Mouse (Mus musculus) neural tube, embryonic 11.5 days (tissue): ENCODE data around the gene Ap2b1. TPM values are rescaled to one million over a fixed set of nuclear protein-coding genes. Genes with fewer than 3 reads are reported as not detected.

ENCODE experiments used
- ATAC-seq: fragments of 200-750 bp; cut with Nextera tagmentation; 2 replicates; pipeline ENCODE4 v1.8.0; 2017; ENCODE audit warnings: moderate number of reproducible peaks, mild to moderate bottlenecking, moderate TSS enrichment, moderate library complexity; ENCODE audit not compliant: insufficient read depth, low FRiP score, low TSS enrichment
- DNase-seq: peaks from one replicate; pipeline ENCODE4 v3.0.0-alpha.2; 2015; ENCODE audit warnings: low spot score
- H3K27ac ChIP-seq: fragments of 300-500 bp; sonication (generic); 2 replicates; pipeline ENCODE4 v1.5.1; 2014; ENCODE audit warnings: low read depth, mild to moderate bottlenecking, low read length
- H3K27me3 ChIP-seq: fragments of 300-500 bp; sonication (generic); 2 replicates; pipeline ENCODE4 v1.6.1; 2014; ENCODE audit warnings: mild to moderate bottlenecking, low read length, mixed read lengths; ENCODE audit not compliant: control insufficient read depth, insufficient read depth
- H3K36me3 ChIP-seq: fragments of 300-500 bp; sonication (generic); 2 replicates; pipeline ENCODE4 v1.6.1; 2014; ENCODE audit warnings: mild to moderate bottlenecking, low read length, moderate library complexity, mixed read lengths; ENCODE audit not compliant: control insufficient read depth, insufficient read depth
- H3K4me1 ChIP-seq: fragments of 300-500 bp; sonication (generic); 2 replicates; pipeline ENCODE4 v1.6.1; 2014; ENCODE audit warnings: low read length, mixed read lengths; ENCODE audit not compliant: control insufficient read depth, insufficient read depth
- H3K4me2 ChIP-seq: fragments of 300-500 bp; sonication (generic); 2 replicates; pipeline ENCODE4 v1.6.1; 2014; ENCODE audit warnings: low read depth, mild to moderate bottlenecking, moderate library complexity
- H3K4me3 ChIP-seq: fragments of 300-500 bp; sonication (generic); 2 replicates; pipeline ENCODE4 v1.5.1; 2014; ENCODE audit warnings: low read depth, low read length
- H3K9ac ChIP-seq: fragments of 300-500 bp; sonication (generic); 2 replicates; pipeline ENCODE4 v1.6.1; 2014; ENCODE audit warnings: mild to moderate bottlenecking, low read length
- H3K9me3 ChIP-seq: fragments of 300-500 bp; sonication (generic); 2 replicates; pipeline ENCODE4 v1.6.1; 2016; ENCODE audit warnings: low read length; ENCODE audit not compliant: control insufficient read depth
- WGBS: fragments of 180-500 bp; shearing (Covaris S2); extraction: QIAGEN DNeasy Blood & Tissue Kit; methylation state at CpG from one replicate; pipeline ENCODE4 v1.1.7; 2014; 5-methylcytosine and 5-hydroxymethylcytosine counted together
- polyA plus RNA-seq: library from polyadenylated mRNA; unstranded; fragments of >200 nt; fragmentation: Nextera tagmentation; extraction: Ambion mirVana; gene quantifications from 2 replicates; pipeline ENCODE4 v1.2.1, GENCODE M21; 2014

Ap2b1 gene
- polyA plus RNA-seq, 1 experiment from 2014 or later, result 134 TPM

DNA sequence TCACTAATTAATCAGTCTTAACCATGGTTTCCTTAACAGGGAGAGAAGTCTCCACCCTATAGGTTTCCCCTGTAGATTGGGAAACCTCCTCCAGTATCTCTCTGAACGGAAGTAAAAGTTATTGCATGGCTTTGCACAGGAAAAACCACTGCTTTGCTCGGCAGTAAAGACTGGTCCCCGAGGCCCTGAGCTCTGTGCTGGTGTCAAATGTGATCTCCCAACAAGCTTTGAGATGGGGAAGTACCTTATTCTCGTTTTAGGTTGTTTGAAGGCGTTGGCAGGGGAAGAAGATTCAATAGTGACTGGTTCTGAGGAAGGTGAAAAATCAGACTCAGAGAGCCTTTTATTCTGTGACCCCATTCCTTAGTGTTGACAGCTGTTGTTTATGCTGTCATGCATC is 99.9 kb downstream of the Ap2b1 start:
- Histone ChIP-seq H3K9ac (no peak overlapping the region), H3K4me2 (no peak overlapping the region), H3K9me3 (no peaks in the 10 kb centered on the region), H3K4me3 (no peak overlapping the region), H3K27me3 (no peaks in the 10 kb centered on the region), H3K27ac (no peak overlapping the region), H3K36me3 (no peaks in the 10 kb centered on the region), H3K4me1 (no peaks in the 10 kb centered on the region; the same call in 1 of the 2 replicates)
- WGBS, result 86% methylated on average over 5 of the region's 5 CpGs
- ATAC-seq, result no peak
- DNase-seq, result no peak

DNA sequence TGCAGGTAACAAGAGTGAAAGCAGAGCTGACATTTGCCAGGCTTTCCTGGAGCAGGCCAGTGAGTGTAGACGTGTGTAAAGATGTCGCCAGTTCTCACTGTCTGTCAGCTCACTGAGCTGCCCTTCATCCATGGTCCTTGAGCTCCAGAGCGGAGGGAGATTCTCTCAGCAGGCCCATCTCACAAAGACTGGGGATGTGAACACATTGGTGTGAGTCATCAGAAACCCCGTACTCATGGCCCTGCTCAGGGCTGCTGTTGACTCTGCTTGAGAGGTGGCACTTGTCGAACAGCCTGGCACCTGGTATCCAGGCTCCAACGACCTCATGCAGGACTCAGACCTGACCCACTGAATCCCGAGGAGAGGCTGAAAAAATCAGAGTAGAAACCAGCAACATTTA is 105.0 kb downstream of the Ap2b1 start:
- WGBS, result 89% methylated on average over 7 of the region's 7 CpGs
- Histone ChIP-seq H3K9me3 (no peaks in the 10 kb centered on the region), H3K27ac (no peak overlapping the region), H3K36me3 (no peaks in the 10 kb centered on the region), H3K4me1 (no peaks in the 10 kb centered on the region), H3K9ac (no peak overlapping the region), H3K4me3 (no peak overlapping the region), H3K4me2 (no peak overlapping the region), H3K27me3 (no peaks in the 10 kb centered on the region)
- ATAC-seq (no peak), DNase-seq (no peak)

DNA sequence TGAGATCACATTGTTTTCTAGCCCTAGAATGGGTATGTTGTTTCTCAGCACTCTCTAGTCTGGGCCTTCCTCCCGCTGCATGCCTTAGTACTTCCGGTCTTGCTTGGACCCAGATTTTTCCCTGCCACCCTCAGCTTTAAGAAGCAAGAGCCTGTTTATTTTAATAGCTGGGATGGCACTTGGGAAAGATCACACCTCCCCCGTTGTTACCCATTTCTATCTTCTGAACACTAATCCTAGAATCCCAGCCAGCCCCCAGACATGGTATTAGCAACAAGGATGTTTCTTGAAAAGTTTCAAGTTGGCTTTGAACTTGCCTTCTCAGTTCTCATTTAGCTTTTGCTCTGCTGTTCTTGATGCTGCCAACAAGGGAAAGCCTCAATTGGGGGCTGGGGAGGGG is 107.6 kb downstream of the Ap2b1 start:
- Histone ChIP-seq H3K36me3 (no peaks in the 10 kb centered on the region), H3K9me3 (no peaks in the 10 kb centered on the region), H3K4me2 (no peak overlapping the region), H3K27ac (no peak overlapping the region), H3K4me3 (no peak overlapping the region), H3K9ac (no peak overlapping the region), H3K4me1 (0 out of 2 replicates have a peak, but pooled peaks cover 5% of the 10 kb centered on the region), H3K27me3 (no peaks in the 10 kb centered on the region)
- ATAC-seq (no peak), DNase-seq (no peak)
- WGBS, result 73% methylated on average over 3 of the region's 3 CpGs

DNA sequence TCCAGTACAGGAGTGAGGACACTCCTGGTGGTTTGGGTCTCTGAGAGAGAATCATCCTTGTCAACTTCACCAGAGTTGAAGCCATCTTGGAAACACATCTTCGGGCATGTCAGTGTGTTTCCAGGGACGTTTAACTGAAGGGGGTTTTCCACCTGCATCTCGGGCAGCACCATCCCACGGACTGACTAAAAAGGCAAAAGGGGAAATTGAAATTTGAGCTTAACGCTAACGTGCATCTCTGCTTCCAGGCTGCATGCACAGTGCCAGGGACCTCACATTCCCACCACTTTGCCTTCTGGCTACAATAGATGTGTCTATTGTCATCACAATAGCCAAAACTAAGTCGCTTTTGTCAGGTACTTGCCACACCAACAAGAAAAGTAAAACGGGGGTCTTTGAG is 109.4 kb downstream of the Ap2b1 start:
- Histone ChIP-seq H3K27me3 (no peaks in the 10 kb centered on the region), H3K9ac (no peak overlapping the region)
- WGBS, result 47% methylated on average over 8 of the region's 8 CpGs

DNA sequence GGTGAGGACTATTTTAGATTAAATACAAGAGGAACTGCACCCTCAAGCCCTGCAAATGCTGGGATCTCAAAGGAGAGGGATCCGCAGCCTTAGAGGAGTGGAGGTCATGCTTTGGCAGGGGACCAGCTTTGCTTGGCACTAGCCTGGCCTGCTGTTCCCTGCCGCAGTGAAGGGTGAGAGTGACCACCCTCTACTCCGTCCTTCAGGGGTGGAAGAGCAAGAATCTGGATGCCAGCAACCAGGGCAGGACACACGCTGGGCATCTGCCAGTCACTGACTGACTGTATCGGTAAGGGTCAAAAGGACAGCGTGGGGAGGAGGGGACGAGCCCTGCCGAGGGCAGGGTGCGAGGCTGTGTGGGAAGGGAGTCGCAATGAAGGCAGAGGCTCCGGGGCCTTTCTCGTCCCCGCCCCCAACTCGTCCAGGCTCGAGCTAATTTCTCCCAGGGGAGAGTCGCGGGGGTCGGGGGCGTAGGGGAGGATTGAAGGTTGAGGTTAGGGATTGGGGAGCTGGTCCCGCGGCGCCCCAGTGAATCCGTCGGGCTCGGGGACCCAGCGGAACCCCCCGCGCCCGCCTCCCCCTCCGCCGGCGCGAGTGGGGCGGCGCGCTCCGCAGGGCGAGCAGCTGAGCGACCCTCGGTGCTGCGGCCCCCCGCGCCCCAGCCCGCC is 110.4 kb downstream of the Ap2b1 start, which contains the start of gene Rasl10b:
Rasl10b (plus strand) TSS at position 51 of the 668 bp plus-strand sequence.
- peak within 1 kb of the TSS; percentile 77 for H3K4me3 ChIP-seq
- H3K36me3 ChIP-seq, result no peaks in the 10 kb centered on the region
- H3K9me3 ChIP-seq, result no peaks in the 10 kb centered on the region
- peak; percentile 73 for DNase-seq
- peak within 1 kb of the TSS; percentile 66 for H3K27ac ChIP-seq
- peak within 1 kb of the TSS; percentile 78 for H3K4me2 ChIP-seq
- peak; percentile 60; the same call in 1 of the 2 replicates for ATAC-seq
- 2% methylated on average over 20 of the region's 44 CpGs for WGBS
- no peaks in the 10 kb centered on the region for H3K27me3 ChIP-seq
- 0 out of 2 replicates have a peak, but pooled peaks cover 5% of the 10 kb centered on the region for H3K4me1 ChIP-seq
- peak within 1 kb of the TSS; percentile 86 for H3K9ac ChIP-seq

More for the DNA sequence above, 109.4 kb downstream of the Ap2b1 start:
- H3K27ac ChIP-seq, result no peak overlapping the region
- no peak overlapping the region for H3K4me2 ChIP-seq
- DNase-seq (no peak), ATAC-seq (no peak)
- H3K9me3 ChIP-seq, result no peaks in the 10 kb centered on the region
- no peak overlapping the region for H3K4me3 ChIP-seq
- H3K36me3 ChIP-seq, result no peaks in the 10 kb centered on the region
- H3K4me1 ChIP-seq, result 0 out of 2 replicates have a peak, but pooled peaks cover 5% of the 10 kb centered on the region

DNA sequence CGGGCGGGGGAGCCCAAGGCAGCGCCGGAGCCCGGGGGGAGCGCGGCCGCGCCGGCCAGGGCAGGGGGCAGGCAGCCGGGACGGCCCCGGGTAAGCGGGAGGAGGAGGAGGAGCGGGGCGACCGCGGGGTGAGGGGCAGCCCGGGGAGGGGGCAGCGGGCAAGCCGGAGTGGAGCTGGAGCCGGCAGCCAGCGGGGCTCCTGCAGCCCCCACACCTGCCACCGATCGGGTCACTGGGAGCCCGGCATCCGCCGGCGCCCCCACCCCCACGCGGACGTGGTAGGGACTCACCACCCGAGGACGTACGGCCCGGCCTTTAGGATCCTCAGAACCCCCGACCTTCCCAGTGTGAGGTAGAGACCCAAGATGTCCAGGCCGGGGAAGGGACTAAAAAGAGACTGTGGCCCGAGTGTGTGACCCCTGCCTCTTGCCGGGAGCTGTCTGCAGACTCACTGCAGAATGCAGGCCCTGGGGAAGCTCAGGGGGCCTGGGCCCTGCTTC is 111.0 kb downstream of the Ap2b1 start:
- Histone ChIP-seq H3K27me3 (no peaks in the 10 kb centered on the region), H3K4me1 (0 out of 2 replicates have a peak, but pooled peaks cover 5% of the 10 kb centered on the region), H3K27ac (peak overlapping the region; percentile 66), H3K4me3 (peak overlapping the region; percentile 77), H3K4me2 (peak overlapping the region; percentile 78), H3K36me3 (no peaks in the 10 kb centered on the region), H3K9ac (peak overlapping the region; percentile 86), H3K9me3 (no peaks in the 10 kb centered on the region)
- ATAC-seq, result peak; percentile 73; the same call in 1 of the 2 replicates
- WGBS, result under 1% methylated on average over 18 of the region's 40 CpGs
- peak; percentile 38 for DNase-seq

DNA sequence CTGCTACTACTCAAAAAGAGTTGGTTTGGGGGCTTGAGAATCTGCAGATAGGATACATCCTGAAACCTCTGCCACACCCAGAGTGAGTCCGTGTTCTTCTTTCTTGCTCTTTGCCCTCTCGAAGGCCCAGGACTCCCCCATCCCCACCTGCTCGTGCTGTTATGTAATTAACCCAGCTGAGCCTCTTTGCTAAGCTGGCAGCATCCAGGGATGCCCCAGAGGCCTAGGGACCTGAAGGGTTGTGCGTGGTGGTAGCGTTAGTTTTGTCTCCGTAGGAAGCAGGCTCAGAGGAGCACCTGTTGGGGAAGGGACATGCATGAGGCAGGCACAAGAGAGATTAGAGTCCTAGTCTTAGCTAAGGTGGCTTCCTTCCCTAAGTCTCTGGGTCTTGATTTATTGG is 111.7 kb downstream of the Ap2b1 start:
- Histone ChIP-seq H3K4me3 (peak overlapping the region; percentile 77), H3K4me1 (0 out of 2 replicates have a peak, but pooled peaks cover 5% of the 10 kb centered on the region), H3K27me3 (no peaks in the 10 kb centered on the region), H3K4me2 (peak overlapping the region; percentile 78), H3K9ac (peak overlapping the region; percentile 86), H3K27ac (no peak overlapping the region), H3K36me3 (no peaks in the 10 kb centered on the region), H3K9me3 (no peaks in the 10 kb centered on the region)
- ATAC-seq (no peak), DNase-seq (no peak)
- WGBS, result 29% methylated on average over 6 of the region's 6 CpGs

DNA sequence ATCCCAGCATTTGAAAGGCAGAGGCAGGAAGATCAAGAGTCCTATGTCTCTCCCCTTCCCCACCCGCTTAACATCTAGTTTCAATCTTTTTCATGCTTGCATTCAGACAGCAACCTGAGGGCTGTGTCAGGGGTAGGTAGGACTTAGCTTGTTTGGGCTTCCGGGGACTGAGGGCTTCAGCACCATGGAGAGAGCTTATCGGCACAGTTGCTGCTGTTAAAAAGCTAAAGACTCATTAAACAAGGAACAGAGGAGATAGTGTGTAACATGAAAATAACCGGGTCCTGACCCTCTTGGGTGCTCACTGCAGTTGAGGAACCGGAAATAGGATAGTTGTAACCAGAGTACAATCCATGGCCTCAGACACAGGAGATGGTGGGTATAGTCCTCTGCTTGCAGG is 118.3 kb downstream of the Ap2b1 start:
- Histone ChIP-seq H3K9ac (no peak overlapping the region), H3K4me1 (peaks cover 4% of the 10 kb centered on the region; the same call in 1 of the 2 replicates), H3K4me3 (no peak overlapping the region), H3K36me3 (no peaks in the 10 kb centered on the region), H3K27me3 (peaks cover 32% of the 10 kb centered on the region), H3K27ac (no peak overlapping the region), H3K4me2 (no peak overlapping the region), H3K9me3 (no peaks in the 10 kb centered on the region)
- DNase-seq (peak; percentile 51), ATAC-seq (no peak)
- 24% methylated on average over 5 of the region's 5 CpGs for WGBS

DNA sequence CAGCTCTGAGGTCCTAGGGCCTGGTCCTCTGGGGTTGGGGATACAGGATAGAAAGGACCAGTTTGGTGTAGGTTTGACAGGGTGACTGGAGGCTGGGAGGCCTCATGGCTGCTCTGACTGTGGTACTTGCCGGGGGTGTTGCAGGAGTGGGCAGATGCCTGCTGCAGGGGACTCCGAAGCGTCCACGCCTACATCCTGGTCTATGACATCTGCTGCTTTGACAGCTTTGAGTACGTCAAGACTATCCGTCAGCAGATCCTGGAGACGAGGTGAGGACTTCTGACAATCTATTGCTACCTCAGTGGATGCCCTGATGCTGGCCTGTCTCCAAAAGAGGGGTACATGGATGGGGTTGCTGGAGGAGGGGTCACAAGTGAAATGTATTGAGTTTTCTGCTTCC is 118.9 kb downstream of the Ap2b1 start:
- no peaks in the 10 kb centered on the region for H3K36me3 ChIP-seq
- peaks cover 4% of the 10 kb centered on the region; the same call in 1 of the 2 replicates for H3K4me1 ChIP-seq
- H3K27ac ChIP-seq, result no peak overlapping the region
- no peak overlapping the region for H3K4me2 ChIP-seq
- WGBS, result 81% methylated on average over 7 of the region's 7 CpGs
- no peak overlapping the region for H3K9ac ChIP-seq
- no peak overlapping the region for H3K4me3 ChIP-seq
- H3K27me3 ChIP-seq, result peaks cover 32% of the 10 kb centered on the region
- ATAC-seq (no peak), DNase-seq (no peak)
- no peaks in the 10 kb centered on the region for H3K9me3 ChIP-seq
